Mouse (Mus musculus): ENCODE data around the gene Smim5. TPM values are rescaled to one million over a fixed set of nuclear protein-coding genes. Genes with fewer than 3 reads are reported as not detected.

Gene Smim5
- polyA plus RNA-seq, 1 experiment from 2014 or later, result 20.2 TPM

GRCm38 (mm10) chr11:115886446-115886845 lies 13.3 kb upstream of the Smim5 start:
- no peak for DNase-seq (ENCODE audit: low spot score)
- no peak overlapping the region for H3K4me3 ChIP-seq (ENCODE audit: low read depth, low read length)
- H3K27ac ChIP-seq (replicated peaks; ENCODE audit: low read depth, low read length), result no peak overlapping the region
- no peaks in the 10 kb centered on the region for H3K4me1 ChIP-seq (ENCODE audit: control insufficient read depth, insufficient read depth, low read length)
- WGBS, result 94% methylated on average over 10 of the region's 11 CpGs
- H3K9me3 ChIP-seq (ENCODE audit: control insufficient read depth, low read length), result no peaks in the 10 kb centered on the region
- no peaks in the 10 kb centered on the region for H3K36me3 ChIP-seq (ENCODE audit: control insufficient read depth, insufficient read depth, low read length)
- H3K27me3 ChIP-seq (replicated peaks; ENCODE audit: control insufficient read depth, insufficient read depth, low read length), result no peaks in the 10 kb centered on the region; the same call in 1 of the 2 replicates
- no peak for ATAC-seq (ENCODE audit: low read depth)
- no peak overlapping the region for H3K9ac ChIP-seq (ENCODE audit: low read depth, low read length)
- no peak overlapping the region for H3K4me2 ChIP-seq (ENCODE audit: low read depth, low read length)

- H3K4me3 ChIP-seq (ENCODE audit: low read depth, low read length), result no peak overlapping the region
- peaks cover 8% of the 10 kb centered on the region for H3K36me3 ChIP-seq (ENCODE audit: control insufficient read depth, insufficient read depth, low read length)
- H3K9me3 ChIP-seq (ENCODE audit: control insufficient read depth, low read length), result no peaks in the 10 kb centered on the region
- WGBS, result 63% methylated on average over 3 of the region's 5 CpGs
- H3K27ac ChIP-seq (replicated peaks; ENCODE audit: low read depth, low read length), result no peak overlapping the region
- no peaks in the 10 kb centered on the region for H3K27me3 ChIP-seq (replicated peaks; ENCODE audit: control insufficient read depth, insufficient read depth, low read length)
- DNase-seq (ENCODE audit: low spot score) (no peak), ATAC-seq (ENCODE audit: low read depth) (no peak)
- no peaks in the 10 kb centered on the region for H3K4me1 ChIP-seq (ENCODE audit: control insufficient read depth, insufficient read depth, low read length)
- H3K9ac ChIP-seq (ENCODE audit: low read depth, low read length), result no peak overlapping the region
- H3K4me2 ChIP-seq (ENCODE audit: low read depth, low read length), result no peak overlapping the region
These were observed 11.7 kb upstream of the Smim5 start for GRCm38 (mm10) chr11:115888020-115888419.

DNA sequence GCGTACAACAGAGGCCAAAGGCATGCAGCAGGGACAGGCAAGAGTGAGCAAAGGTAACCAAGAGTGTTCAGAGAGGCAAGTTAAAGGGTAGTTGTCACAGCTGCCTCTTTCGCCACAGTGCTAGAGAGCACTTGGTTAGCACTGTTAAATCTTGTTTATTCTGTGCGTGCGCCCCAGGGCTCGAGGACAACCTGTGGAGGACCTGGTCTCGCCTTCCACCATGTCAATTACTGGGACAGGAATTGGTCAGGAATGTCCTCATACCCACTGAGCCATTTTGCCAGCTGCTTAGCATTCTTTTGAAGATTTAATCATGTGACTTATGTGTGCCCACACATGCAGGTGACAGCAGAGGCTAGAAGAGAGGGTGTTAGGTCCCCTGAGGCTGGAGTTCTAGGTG lies 10.6 kb upstream of the Smim5 start:
- no peak for DNase-seq (ENCODE audit: low spot score)
- H3K4me3 ChIP-seq (ENCODE audit: low read depth, low read length), result no peak overlapping the region
- H3K4me2 ChIP-seq (ENCODE audit: low read depth, low read length), result no peak overlapping the region
- H3K4me1 ChIP-seq (ENCODE audit: control insufficient read depth, insufficient read depth, low read length), result no peaks in the 10 kb centered on the region
- no peaks in the 10 kb centered on the region for H3K9me3 ChIP-seq (ENCODE audit: control insufficient read depth, low read length)
- H3K27ac ChIP-seq (replicated peaks; ENCODE audit: low read depth, low read length), result no peak overlapping the region
- H3K9ac ChIP-seq (ENCODE audit: low read depth, low read length), result no peak overlapping the region
- 72% methylated on average over 6 of the region's 6 CpGs for WGBS
- peaks cover 19% of the 10 kb centered on the region for H3K36me3 ChIP-seq (ENCODE audit: control insufficient read depth, insufficient read depth, low read length)
- H3K27me3 ChIP-seq (replicated peaks; ENCODE audit: control insufficient read depth, insufficient read depth, low read length), result no peaks in the 10 kb centered on the region
- no peak for ATAC-seq (ENCODE audit: low read depth)

DNA sequence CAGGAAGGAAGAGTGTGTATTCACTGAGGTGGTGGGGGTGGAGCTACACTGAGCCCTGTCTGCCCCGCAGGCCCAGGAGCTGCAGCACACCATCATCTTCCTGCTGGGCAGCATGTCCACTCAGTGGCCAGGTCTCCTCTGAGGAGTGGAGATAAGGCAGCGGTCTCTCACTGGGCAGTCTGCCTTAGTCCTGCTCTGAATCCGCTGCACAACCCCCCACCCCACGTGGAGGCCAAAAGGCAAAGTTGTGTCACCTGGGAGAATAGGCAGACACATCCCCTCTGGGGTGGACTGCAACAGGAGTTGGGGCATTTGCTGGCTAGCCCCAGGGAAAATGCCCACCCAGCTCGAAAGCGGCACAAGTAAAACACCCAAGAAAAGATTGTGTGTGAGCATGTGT lies 7.6 kb upstream of the Smim5 start:
- Histone ChIP-seq H3K27ac (replicated peaks; ENCODE audit: low read depth, low read length) (no peak overlapping the region), H3K36me3 (ENCODE audit: control insufficient read depth, insufficient read depth, low read length) (peaks cover 45% of the 10 kb centered on the region), H3K9ac (ENCODE audit: low read depth, low read length) (no peak overlapping the region), H3K9me3 (ENCODE audit: control insufficient read depth, low read length) (no peaks in the 10 kb centered on the region), H3K4me2 (ENCODE audit: low read depth, low read length) (no peak overlapping the region), H3K27me3 (replicated peaks; ENCODE audit: control insufficient read depth, insufficient read depth, low read length) (no peaks in the 10 kb centered on the region), H3K4me1 (ENCODE audit: control insufficient read depth, insufficient read depth, low read length) (no peaks in the 10 kb centered on the region), H3K4me3 (ENCODE audit: low read depth, low read length) (no peak overlapping the region)
- 60% methylated on average over 6 of the region's 6 CpGs for WGBS
- no peak for DNase-seq (ENCODE audit: low spot score)
- ATAC-seq (ENCODE audit: low read depth), result no peak

DNA sequence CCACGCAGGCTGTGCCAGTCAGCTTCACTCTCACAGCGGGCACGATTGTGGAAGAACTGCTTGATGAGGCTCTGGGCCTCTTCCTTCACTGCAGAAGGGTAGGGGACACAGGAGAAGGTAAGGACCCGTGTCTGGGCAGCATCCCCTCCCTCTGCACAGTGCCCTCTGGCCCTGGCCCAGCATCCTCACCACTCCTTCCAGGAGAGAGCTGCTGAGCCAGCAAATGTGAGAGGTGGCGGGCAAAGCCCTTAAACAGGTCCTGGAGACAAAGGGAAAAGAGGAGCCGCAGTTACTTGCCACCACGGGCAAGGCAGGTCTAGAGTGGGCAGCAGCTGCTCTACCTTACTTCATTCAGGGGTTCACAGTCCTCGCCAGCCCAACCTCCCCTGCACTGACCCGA lies 6.7 kb upstream of the Smim5 start:
- no peaks in the 10 kb centered on the region for H3K9me3 ChIP-seq (ENCODE audit: control insufficient read depth, low read length)
- no peak overlapping the region for H3K4me3 ChIP-seq (ENCODE audit: low read depth, low read length)
- H3K27ac ChIP-seq (replicated peaks; ENCODE audit: low read depth, low read length), result no peak overlapping the region
- ATAC-seq (ENCODE audit: low read depth), result no peak
- H3K4me2 ChIP-seq (ENCODE audit: low read depth, low read length), result no peak overlapping the region
- DNase-seq (ENCODE audit: low spot score), result no peak
- H3K36me3 ChIP-seq (ENCODE audit: control insufficient read depth, insufficient read depth, low read length), result peaks cover 45% of the 10 kb centered on the region
- no peaks in the 10 kb centered on the region for H3K27me3 ChIP-seq (replicated peaks; ENCODE audit: control insufficient read depth, insufficient read depth, low read length)
- no peaks in the 10 kb centered on the region for H3K4me1 ChIP-seq (ENCODE audit: control insufficient read depth, insufficient read depth, low read length)
- H3K9ac ChIP-seq (ENCODE audit: low read depth, low read length), result no peak overlapping the region
- WGBS, result 88% methylated on average over 8 of the region's 9 CpGs

DNA sequence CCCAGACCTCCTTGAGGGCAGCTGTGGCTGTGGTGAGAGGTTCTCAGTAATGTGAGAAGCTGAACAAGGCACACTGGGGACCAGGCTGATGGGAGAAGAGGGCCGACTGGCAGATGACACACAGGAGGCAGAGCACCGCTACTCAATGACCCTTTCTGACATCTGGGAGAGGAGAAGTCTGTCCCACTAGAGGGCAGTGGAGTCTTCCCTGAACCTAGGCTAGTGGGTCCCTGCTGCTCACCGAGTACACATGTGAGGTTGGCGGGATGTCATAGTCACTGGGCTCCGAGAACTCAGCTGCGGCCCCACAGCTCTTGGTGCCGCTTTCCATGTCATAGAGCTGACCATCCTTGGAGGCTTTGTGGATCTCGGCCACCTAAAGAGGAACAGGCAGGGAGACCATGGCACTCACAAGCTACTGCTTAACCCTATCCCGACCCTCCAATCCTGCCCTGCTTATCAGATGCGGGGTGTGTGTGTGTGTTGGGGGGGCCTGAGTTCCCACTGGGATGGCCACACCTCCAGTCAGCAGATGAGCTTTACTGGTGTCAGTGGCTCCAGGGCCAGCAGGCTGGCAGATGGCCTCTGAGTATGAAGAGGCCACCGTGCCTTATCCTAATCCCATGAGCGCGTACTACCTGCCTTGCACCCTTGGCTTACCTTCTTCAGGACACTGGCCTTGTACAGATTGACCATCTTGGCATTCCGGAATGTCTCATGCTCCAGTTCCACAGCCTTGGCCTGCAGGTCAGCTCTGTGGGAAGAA lies 4.8 kb upstream of the Smim5 start:
- H3K4me3 ChIP-seq (ENCODE audit: low read depth, low read length), result no peak overlapping the region
- ATAC-seq (ENCODE audit: low read depth) (no peak), DNase-seq (ENCODE audit: low spot score) (peak; percentile 23)
- no peak overlapping the region for H3K27ac ChIP-seq (replicated peaks; ENCODE audit: low read depth, low read length)
- H3K4me2 ChIP-seq (ENCODE audit: low read depth, low read length), result no peak overlapping the region
- H3K9ac ChIP-seq (ENCODE audit: low read depth, low read length), result no peak overlapping the region
- no peaks in the 10 kb centered on the region for H3K27me3 ChIP-seq (replicated peaks; ENCODE audit: control insufficient read depth, insufficient read depth, low read length)
- 71% methylated on average over 12 of the region's 14 CpGs for WGBS
- peaks cover 45% of the 10 kb centered on the region for H3K36me3 ChIP-seq (ENCODE audit: control insufficient read depth, insufficient read depth, low read length)
- peaks cover 4% of the 10 kb centered on the region for H3K4me1 ChIP-seq (ENCODE audit: control insufficient read depth, insufficient read depth, low read length)
- H3K9me3 ChIP-seq (ENCODE audit: control insufficient read depth, low read length), result no peaks in the 10 kb centered on the region

- Histone ChIP-seq H3K4me3 (ENCODE audit: low read depth, low read length) (no peak overlapping the region), H3K9me3 (ENCODE audit: control insufficient read depth, low read length) (no peaks in the 10 kb centered on the region), H3K27me3 (replicated peaks; ENCODE audit: control insufficient read depth, insufficient read depth, low read length) (no peaks in the 10 kb centered on the region), H3K4me1 (ENCODE audit: control insufficient read depth, insufficient read depth, low read length) (peaks cover 27% of the 10 kb centered on the region), H3K27ac (replicated peaks; ENCODE audit: low read depth, low read length) (no peak overlapping the region), H3K36me3 (ENCODE audit: control insufficient read depth, insufficient read depth, low read length) (peaks cover 33% of the 10 kb centered on the region), H3K9ac (ENCODE audit: low read depth, low read length) (no peak overlapping the region), H3K4me2 (ENCODE audit: low read depth, low read length) (no peak overlapping the region)
- DNase-seq (ENCODE audit: low spot score), result no peak
- 83% methylated on average over 7 of the region's 7 CpGs for WGBS
- no peak for ATAC-seq (ENCODE audit: low read depth)
These were observed 1.3 kb upstream of the Smim5 start for GRCm38 (mm10) chr11:115898446-115898845.

GRCm38 (mm10) chr11:115898886-115899285 lies 880 bp upstream of the Smim5 start:
- Histone ChIP-seq H3K36me3 (ENCODE audit: control insufficient read depth, insufficient read depth, low read length) (peaks cover 29% of the 10 kb centered on the region), H3K27ac (replicated peaks; ENCODE audit: low read depth, low read length) (no peak overlapping the region), H3K4me1 (ENCODE audit: control insufficient read depth, insufficient read depth, low read length) (peaks cover 31% of the 10 kb centered on the region), H3K27me3 (replicated peaks; ENCODE audit: control insufficient read depth, insufficient read depth, low read length) (no peaks in the 10 kb centered on the region), H3K9me3 (ENCODE audit: control insufficient read depth, low read length) (no peaks in the 10 kb centered on the region), H3K9ac (ENCODE audit: low read depth, low read length) (no peak overlapping the region), H3K4me2 (ENCODE audit: low read depth, low read length) (no peak overlapping the region), H3K4me3 (ENCODE audit: low read depth, low read length) (no peak overlapping the region)
- ATAC-seq (ENCODE audit: low read depth) (no peak), DNase-seq (ENCODE audit: low spot score) (peak; percentile 31)
- 10% methylated on average over 3 of the region's 4 CpGs for WGBS
